Mouse (Mus musculus) heart, adult 2 months (tissue): ENCODE results near the gene Mindy4b-ps.

Experiments used
- CTCF ChIP-seq: fragments of 200-600 bp; IDR thresholded peaks from 2 replicates; pipeline ENCODE4 v1.8.1; 2022; ENCODE audit warnings: antibody characterized with exemption, mild to moderate bottlenecking, moderate library complexity
- POLR2A ChIP-seq: fragments of 200-500 bp; IDR thresholded peaks from 2 replicates; pipeline ENCODE4 v1.6.1; 2011; ENCODE audit warnings: mild to moderate bottlenecking, low read depth, low read length, control low read depth; ENCODE audit not compliant: insufficient read depth

DNA sequence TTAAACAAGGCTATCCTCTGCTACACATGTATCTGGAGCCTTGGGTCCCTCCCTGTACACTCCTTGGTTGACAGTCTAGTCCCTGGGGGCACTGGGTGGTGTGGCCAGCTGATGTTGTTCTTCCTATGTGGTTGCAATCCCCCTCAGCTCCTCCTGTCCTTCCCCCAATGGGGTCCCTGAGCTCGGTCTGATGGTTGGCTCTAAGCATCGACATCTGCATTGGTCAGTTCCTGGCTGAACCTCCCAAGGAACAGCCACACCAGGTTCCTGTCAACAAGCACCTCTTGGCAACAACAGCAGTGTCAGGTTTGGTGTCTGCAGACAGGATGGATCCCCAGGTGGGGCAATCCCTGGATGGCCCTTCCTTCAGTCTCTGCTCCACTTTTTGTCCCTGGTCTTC lies 82.6 kb downstream of the Mindy4b-ps start:
- TF ChIP-seq POLR2A (no peak), CTCF (no peak)
